Mouse (Mus musculus): Measurements from ENCODE around the gene Wdr91.

DNA sequence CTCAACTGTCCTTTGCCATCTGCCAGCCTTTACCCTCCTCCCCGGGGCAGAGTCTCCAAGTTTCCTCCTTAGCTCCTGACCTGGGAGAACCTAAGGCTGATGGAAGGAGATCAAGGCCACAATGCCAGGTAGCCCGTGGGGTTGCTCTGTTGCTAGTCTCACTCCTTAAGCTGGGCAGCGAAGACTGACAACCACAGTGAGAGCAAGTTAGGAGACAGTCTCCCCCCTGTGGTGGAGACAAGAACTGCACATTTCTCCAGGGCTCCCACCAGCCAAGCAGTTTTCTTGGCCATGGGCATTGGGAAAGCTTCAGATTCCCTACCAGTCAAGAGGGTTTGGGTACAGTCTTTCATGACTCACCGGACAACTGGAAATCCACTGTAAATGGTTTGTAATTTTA, 16.5 kb upstream of the Wdr91 start:
- TF ChIP-seq CHD2 (IDR thresholded peaks at IDR 0.05; ENCODE audit: low read depth, low read length) (no peak), ZC3H11A (IDR thresholded peaks at IDR 0.05; ENCODE audit: borderline replicate concordance, low read depth, low read length) (peak; percentile 20; the same call in 1 of the 2 replicates), MAFK (IDR thresholded peaks at IDR 0.05; ENCODE audit: insufficient read depth, low read depth, low read length) (no peak), ZNF384 (IDR thresholded peaks at IDR 0.05; ENCODE audit: low read depth, low read length) (no peak), HCFC1 (IDR thresholded peaks at IDR 0.05; ENCODE audit: borderline replicate concordance, insufficient read depth, low read length) (no peak)
